Mouse (Mus musculus) MEL (cell line): ENCODE data around the gene Olfr12. TPM values are rescaled to one million over a fixed set of nuclear protein-coding genes. Genes with fewer than 3 reads are reported as not detected.

ENCODE experiments used
- DNase-seq: peaks from one replicate; pipeline ENCODE4 v3.0.0; 2011; ENCODE audit warnings: low read depth, low spot score
- H3K27ac ChIP-seq: 2 replicates; pipeline ENCODE4 v1.5.1; 2012; ENCODE audit warnings: low read depth, mild to moderate bottlenecking, control low read depth, low read length, moderate library complexity; ENCODE audit not compliant: control insufficient read depth
- H3K27me3 ChIP-seq, 2 experiments: fragments of 150-350 bp in 1 of 2; sonication (generic) in 1 of 2; 2 replicates each; pipeline ENCODE4 v1.6.1; 2012; ENCODE audit warnings: low read length in 2 of 2, mild to moderate bottlenecking in 2 of 2, improper control_type of control experiment in 1 of 2, moderate library complexity in 1 of 2; ENCODE audit not compliant: insufficient read depth in 2 of 2, control insufficient read depth in 1 of 2
- H3K36me3 ChIP-seq, 2 experiments: 2 replicates each; pipeline ENCODE4 v1.6.1; 2012 to 2014; ENCODE audit warnings: low read length in 2 of 2, improper control_type of control experiment in 1 of 2, inconsistent platforms in 1 of 2, mild to moderate bottlenecking in 1 of 2; ENCODE audit not compliant: insufficient read depth in 2 of 2, control insufficient read depth in 1 of 2
- H3K4me1 ChIP-seq, 2 experiments: fragments of 150-350 bp in 1 of 2; sonication (generic) in 1 of 2; 2 replicates each; pipeline ENCODE4 v1.6.1; 2012; ENCODE audit warnings: low read length in 2 of 2, improper control_type of control experiment in 1 of 2, mild to moderate bottlenecking in 1 of 2; ENCODE audit not compliant: insufficient read depth in 2 of 2, control insufficient read depth in 1 of 2
- H3K4me3 ChIP-seq, 2 experiments: fragments of 150-350 bp in 1 of 2; sonication (generic) in 1 of 2; 2 replicates each; pipeline ENCODE4 v1.5.1; 2012; ENCODE audit warnings: low read depth in 2 of 2, low read length in 2 of 2, mild to moderate bottlenecking in 2 of 2, moderate library complexity in 2 of 2, control low read depth in 1 of 2, improper control_type of control experiment in 1 of 2; ENCODE audit not compliant: control insufficient read depth in 1 of 2, insufficient read depth in 1 of 2
- H3K79me2 ChIP-seq: 2 replicates; pipeline ENCODE4 v1.6.1; 2012; ENCODE audit warnings: mild to moderate bottlenecking, low read length, moderate library complexity; ENCODE audit not compliant: control insufficient read depth, poor library complexity, insufficient read depth
- H3K9ac ChIP-seq: 2 replicates; pipeline ENCODE4 v1.6.1; 2012; ENCODE audit warnings: low read depth, mild to moderate bottlenecking, control low read depth, low read length, moderate library complexity; ENCODE audit not compliant: control insufficient read depth, poor library complexity, severe bottlenecking
- H3K9me3 ChIP-seq: fragments of 150-350 bp; sonication (generic); replicated peaks from 2 replicates; pipeline ENCODE4 v1.6.1; 2012; ENCODE audit warnings: mild to moderate bottlenecking, low read length, improper control_type of control experiment, moderate library complexity; ENCODE audit not compliant: insufficient read depth
- BHLHE40 ChIP-seq: IDR thresholded peaks from 2 replicates; pipeline ENCODE4 v1.6.1; 2012; ENCODE audit warnings: low read depth, mild to moderate bottlenecking, inconsistent platforms, low read length, improper control_type of control experiment, borderline replicate concordance
- CHD1 ChIP-seq: IDR thresholded peaks from 2 replicates; pipeline ENCODE4 v1.6.1; 2012; ENCODE audit warnings: low read depth, mild to moderate bottlenecking, inconsistent platforms, low read length, improper control_type of control experiment
- E2F4 ChIP-seq: IDR thresholded peaks from 2 replicates; pipeline ENCODE4 v1.6.1; 2011; ENCODE audit warnings: low read depth, low read length, improper control_type of control experiment, borderline replicate concordance
- ETS1 ChIP-seq: IDR thresholded peaks from 2 replicates; pipeline ENCODE4 v1.6.1; 2012; ENCODE audit warnings: low read depth, mild to moderate bottlenecking, inconsistent platforms, low read length, improper control_type of control experiment, moderate library complexity
- GABPA ChIP-seq: IDR thresholded peaks from 2 replicates; pipeline ENCODE4 v1.6.1; 2012; ENCODE audit warnings: low read depth, mild to moderate bottlenecking, inconsistent platforms, low read length, improper control_type of control experiment, moderate library complexity
- GATA1 ChIP-seq: IDR thresholded peaks from 2 replicates; pipeline ENCODE4 v1.6.1; 2011; ENCODE audit warnings: low read depth, low read length, improper control_type of control experiment
- HCFC1 ChIP-seq: IDR thresholded peaks from 2 replicates; pipeline ENCODE4 v1.6.1; 2012; ENCODE audit warnings: low read depth, mild to moderate bottlenecking, inconsistent platforms, low read length, improper control_type of control experiment, moderate library complexity
- JUND ChIP-seq: IDR thresholded peaks from 2 replicates; pipeline ENCODE4 v1.6.1; 2011; ENCODE audit warnings: low read depth, mild to moderate bottlenecking, improper control_type of control experiment, low read length
- KAT2A ChIP-seq: conservative IDR thresholded peaks from 2 replicates; pipeline ENCODE4 v1.6.1; 2012; ENCODE audit warnings: low read depth, low read length, improper control_type of control experiment, inconsistent platforms
- MAFK ChIP-seq: IDR thresholded peaks from 2 replicates; pipeline ENCODE4 v1.6.1; 2011; ENCODE audit warnings: low read depth, mild to moderate bottlenecking, low read length, improper control_type of control experiment, borderline replicate concordance
- MAZ ChIP-seq: IDR thresholded peaks from 2 replicates; pipeline ENCODE4 v1.6.1; 2012; ENCODE audit warnings: low read depth, mild to moderate bottlenecking, inconsistent platforms, low read length, improper control_type of control experiment
- MEF2A ChIP-seq: IDR thresholded peaks from 2 replicates; pipeline ENCODE4 v1.6.1; 2014; ENCODE audit warnings: low read depth, mild to moderate bottlenecking, inconsistent platforms, low read length, improper control_type of control experiment; ENCODE audit not compliant: poor library complexity, insufficient replicate concordance, severe bottlenecking; ENCODE audit errors: extremely low read depth
- MYB ChIP-seq: IDR thresholded peaks from 2 replicates; pipeline ENCODE4 v1.6.1; 2011; ENCODE audit warnings: mild to moderate bottlenecking, low read depth, low read length, improper control_type of control experiment
- MYC ChIP-seq: IDR thresholded peaks from 2 replicates; pipeline ENCODE4 v1.6.1; 2011; ENCODE audit warnings: low read depth, mild to moderate bottlenecking, low read length, improper control_type of control experiment, moderate library complexity
- NELFE ChIP-seq: IDR thresholded peaks from 2 replicates; pipeline ENCODE4 v1.6.1; 2011; ENCODE audit warnings: low read depth, low read length, improper control_type of control experiment
- POLR2A ChIP-seq, 2 experiments: IDR thresholded peaks; 2 replicates each; pipeline ENCODE4 v1.6.1; 2011 to 2012; ENCODE audit warnings: low read length in 2 of 2, mild to moderate bottlenecking in 2 of 2, control low read depth in 1 of 2, improper control_type of control experiment in 1 of 2, low read depth in 1 of 2, moderate library complexity in 1 of 2; ENCODE audit not compliant: control insufficient read depth in 1 of 2, insufficient read depth in 1 of 2, poor library complexity in 1 of 2
- POLR2AphosphoS2 ChIP-seq: IDR thresholded peaks from 2 replicates; pipeline ENCODE4 v1.6.1; 2011; ENCODE audit warnings: low read length, improper control_type of control experiment
- SIN3A ChIP-seq: IDR thresholded peaks from 2 replicates; pipeline ENCODE4 v1.6.1; 2012; ENCODE audit warnings: low read length, improper control_type of control experiment, inconsistent platforms
- TAL1 ChIP-seq: IDR thresholded peaks from 2 replicates; pipeline ENCODE4 v1.6.1; 2012; ENCODE audit warnings: mild to moderate bottlenecking, inconsistent platforms, low read length, moderate library complexity, mixed read lengths
- TBP ChIP-seq: IDR thresholded peaks from 2 replicates; pipeline ENCODE4 v1.8.0; 2011; ENCODE audit warnings: low read depth, low read length, improper control_type of control experiment
- TCF12 ChIP-seq: IDR thresholded peaks from 2 replicates; pipeline ENCODE4 v1.6.1; 2014; ENCODE audit warnings: low read depth, mild to moderate bottlenecking, inconsistent platforms, low read length, improper control_type of control experiment, moderate library complexity
- UBTF ChIP-seq: IDR thresholded peaks from 2 replicates; pipeline ENCODE4 v1.6.1; 2012; ENCODE audit warnings: low read depth, mild to moderate bottlenecking, inconsistent platforms, low read length, improper control_type of control experiment, moderate library complexity, borderline replicate concordance; ENCODE audit not compliant: insufficient read depth
- USF2 ChIP-seq, 2 experiments: IDR thresholded peaks; 2 replicates each; pipeline ENCODE4 v1.6.1; 2011 to 2012; ENCODE audit warnings: improper control_type of control experiment in 2 of 2, low read length in 2 of 2, borderline replicate concordance in 1 of 2, inconsistent platforms in 1 of 2, low read depth in 1 of 2, mild to moderate bottlenecking in 1 of 2; ENCODE audit not compliant: insufficient read depth in 1 of 2
- polyA plus RNA-seq, 2 experiments: library from polyadenylated mRNA; stranded (reverse) in 1 of 2; unstranded in 1 of 2; fragments of >175 nt in 1 of 2; fragments of >200 nt in 1 of 2; gene quantifications; 2 replicates each; pipeline versions ENCODE4 v1.2.1 to v1.2.4; 2012; ENCODE audit warnings: low replicate concordance in 2 of 2, low read depth in 1 of 2; ENCODE audit not compliant: insufficient read length in 2 of 2, insufficient read depth in 1 of 2, missing spikeins in 1 of 2
- total RNA-seq: library from RNA; depleted of rRNA; stranded (reverse); fragments of 300-350 nt; gene quantifications from 2 replicates; pipeline ENCODE4 v1.2.3, GENCODE M21; 2012

The Olfr12 gene
- total and polyA plus RNA-seq, 3 experiments = not detected

DNA sequence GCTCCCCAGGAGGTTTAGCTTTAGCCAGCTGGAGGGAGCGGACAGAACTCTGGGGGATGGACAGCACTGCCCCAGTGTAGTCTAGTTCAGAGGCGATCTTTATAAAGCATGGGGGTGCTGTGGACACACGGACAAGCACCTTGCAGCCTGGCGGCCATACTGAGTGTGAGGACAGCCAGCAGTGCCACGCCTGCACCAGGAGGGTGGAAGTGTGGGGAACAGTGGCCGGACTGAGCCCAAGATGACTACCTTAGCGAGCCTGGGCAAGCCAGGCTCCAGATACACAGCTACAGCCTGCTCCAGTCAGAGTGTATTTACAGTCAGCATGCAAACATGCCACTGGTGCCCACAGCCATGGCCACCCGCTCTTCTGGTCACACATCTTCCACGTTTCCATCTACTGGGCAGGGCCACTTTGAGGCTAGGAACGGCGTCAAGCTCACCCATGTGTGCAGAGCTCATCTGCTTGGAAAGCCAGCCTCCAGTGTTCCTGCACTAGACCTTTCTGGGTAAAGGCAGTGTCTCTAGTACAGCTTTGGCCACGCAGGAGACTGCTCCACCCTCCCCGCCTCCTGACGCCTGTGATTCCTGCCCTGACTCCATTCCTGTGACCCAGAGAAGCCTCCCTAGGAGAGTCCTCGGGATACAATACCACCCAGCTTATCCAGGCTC lies 20.0 kb downstream of the Olfr12 start:
- Histone ChIP-seq H3K36me3 (peaks cover 2 to 14% of the 10 kb centered on the region in 2 experiments; a peak in 3 of 4 replicates), H3K9me3 (no peaks in the 10 kb centered on the region), H3K79me2 (peaks cover 30% of the 10 kb centered on the region), H3K27me3 (no peaks in the 10 kb centered on the region), H3K9ac (no peak overlapping the region), H3K4me1 (peaks cover 0 to 17% of the 10 kb centered on the region in 2 experiments; a peak in 3 of 4 replicates), H3K27ac (no peak overlapping the region), H3K4me3 (no peak overlapping the region)
- no peak for TF ChIP-seq TBP
- TF ChIP-seq POLR2AphosphoS2 = peak; percentile 13; the same call in 1 of the 2 replicates
- TF ChIP-seq GABPA = no peak
- TF ChIP-seq MAZ = no peak
- TF ChIP-seq ETS1 = no peak
- TF ChIP-seq MEF2A = no peak
- TF ChIP-seq POLR2A (IDR thresholded peaks at IDR 0.05; ENCODE audit: control insufficient read depth in 1 of 2, insufficient read depth in 1 of 2, low read depth in 1 of 2, low read length in 2 of 2, poor library complexity in 1 of 2) = no peak; a peak in 1 of 4 replicates
- no peak for TF ChIP-seq E2F4
- DNase-seq = no peak

- Histone ChIP-seq H3K4me1 (peaks cover 0 to 18% of the 10 kb centered on the region in 2 experiments; a peak in 3 of 4 replicates), H3K27me3 (no peaks in the 10 kb centered on the region), H3K27ac (no peak overlapping the region), H3K9me3 (no peaks in the 10 kb centered on the region), H3K79me2 (peaks cover 30% of the 10 kb centered on the region), H3K4me3 (no peak overlapping the region), H3K9ac (no peak overlapping the region), H3K36me3 (peaks cover 2 to 14% of the 10 kb centered on the region in 2 experiments; a peak in 3 of 4 replicates)
- TF ChIP-seq TAL1 = no peak
- TF ChIP-seq UBTF = no peak
- no peak for TF ChIP-seq BHLHE40
- no peak for TF ChIP-seq JUND
- no peak for TF ChIP-seq USF2 (IDR thresholded peaks at IDR 0.05; ENCODE audit: borderline replicate concordance in 1 of 2, insufficient read depth in 1 of 2, low read depth in 1 of 2, low read length in 2 of 2)
- TF ChIP-seq TCF12 = no peak
- TF ChIP-seq MYB = no peak
- no peak for TF ChIP-seq NELFE
- TF ChIP-seq TBP = no peak
- no peak for TF ChIP-seq SIN3A
- no peak for TF ChIP-seq ETS1
- TF ChIP-seq MAFK = no peak
- no peak; the same call in 1 of the 2 replicates for TF ChIP-seq POLR2AphosphoS2
- no peak for TF ChIP-seq HCFC1
- TF ChIP-seq KAT2A = no peak
- TF ChIP-seq CHD1 = no peak
- TF ChIP-seq MYC = no peak
- TF ChIP-seq GATA1 = no peak
- no peak for DNase-seq
Measured at GRCm38 (mm10) chr1:92638181-92638580, 20.6 kb downstream of the Olfr12 start.
